Mouse (Mus musculus): ENCODE results near the gene 1810009A15Rik.

DNA sequence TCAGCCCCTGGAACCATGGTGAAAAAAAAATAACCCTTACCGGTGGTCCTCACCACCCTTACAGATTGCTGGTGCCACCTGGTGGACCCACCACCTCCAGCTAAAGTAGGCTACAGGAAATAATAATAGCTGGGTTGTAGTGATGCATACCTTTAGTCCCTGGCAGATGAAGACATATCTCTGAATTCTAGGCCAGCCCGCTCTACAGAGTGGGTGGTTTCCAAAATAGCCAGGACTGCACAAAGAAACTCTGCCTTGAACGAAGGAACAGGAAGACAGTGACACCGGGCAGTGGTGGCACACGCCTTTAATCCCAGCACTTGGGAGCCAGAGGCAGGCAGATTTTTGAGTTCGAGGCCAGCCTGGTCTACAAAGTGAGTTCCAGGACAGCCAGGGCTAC lies 24.4 kb upstream of the 1810009A15Rik start:
- TF ChIP-seq HCFC1 (IDR thresholded peaks at IDR 0.05; ENCODE audit: borderline replicate concordance, insufficient read depth, low read length) (no peak), ZNF384 (IDR thresholded peaks at IDR 0.05; ENCODE audit: low read depth, low read length) (no peak)

Data from ES-E14 (cell line).